Mouse (Mus musculus) kidney, adult 9 months (tissue): ENCODE measurements around the gene Caly.

ENCODE experiments used
- DNase-seq: peaks from one replicate; pipeline ENCODE4 v3.0.0; 2022

Gene Caly

DNA sequence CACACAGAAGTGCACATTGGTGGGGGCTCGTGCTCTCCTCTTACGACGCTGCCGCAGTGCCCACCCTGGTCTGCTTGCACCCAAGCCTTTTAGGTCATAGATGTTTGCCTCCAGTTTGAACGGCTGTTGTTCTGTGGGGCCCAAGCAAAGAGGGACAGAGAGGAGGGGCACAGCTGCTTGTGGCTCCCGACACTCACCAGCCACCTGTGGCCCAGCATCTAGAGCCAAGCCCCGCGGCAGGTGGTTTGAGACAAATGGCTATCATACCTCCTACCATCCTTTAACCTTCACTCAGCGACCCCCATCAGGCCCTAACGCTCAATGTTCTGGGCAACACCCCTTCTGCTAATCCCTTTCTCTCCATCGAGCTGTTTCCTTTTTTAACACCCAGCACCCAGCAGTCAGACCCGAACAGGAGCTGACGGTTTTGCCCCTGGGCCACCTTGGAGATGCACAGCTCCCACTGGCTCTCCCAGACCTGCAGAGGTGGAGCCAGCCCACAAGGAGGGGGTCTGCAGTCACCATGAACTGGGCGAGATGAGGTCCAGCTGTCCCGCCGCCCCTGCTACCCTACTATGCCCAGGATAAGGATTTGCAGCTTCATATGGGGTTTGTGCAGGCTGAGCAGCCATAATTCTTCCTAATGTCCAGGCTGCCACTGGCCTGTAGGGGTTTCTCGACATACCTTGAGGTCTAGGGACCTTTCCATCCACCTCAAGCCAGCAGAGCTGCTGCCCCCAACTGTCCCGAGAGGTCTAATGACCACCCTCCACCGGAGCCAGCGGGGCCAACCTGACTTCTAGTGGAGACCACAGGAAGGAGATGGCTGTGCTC is 723 bp downstream of the Caly start:
- DNase-seq: no peak

DNA sequence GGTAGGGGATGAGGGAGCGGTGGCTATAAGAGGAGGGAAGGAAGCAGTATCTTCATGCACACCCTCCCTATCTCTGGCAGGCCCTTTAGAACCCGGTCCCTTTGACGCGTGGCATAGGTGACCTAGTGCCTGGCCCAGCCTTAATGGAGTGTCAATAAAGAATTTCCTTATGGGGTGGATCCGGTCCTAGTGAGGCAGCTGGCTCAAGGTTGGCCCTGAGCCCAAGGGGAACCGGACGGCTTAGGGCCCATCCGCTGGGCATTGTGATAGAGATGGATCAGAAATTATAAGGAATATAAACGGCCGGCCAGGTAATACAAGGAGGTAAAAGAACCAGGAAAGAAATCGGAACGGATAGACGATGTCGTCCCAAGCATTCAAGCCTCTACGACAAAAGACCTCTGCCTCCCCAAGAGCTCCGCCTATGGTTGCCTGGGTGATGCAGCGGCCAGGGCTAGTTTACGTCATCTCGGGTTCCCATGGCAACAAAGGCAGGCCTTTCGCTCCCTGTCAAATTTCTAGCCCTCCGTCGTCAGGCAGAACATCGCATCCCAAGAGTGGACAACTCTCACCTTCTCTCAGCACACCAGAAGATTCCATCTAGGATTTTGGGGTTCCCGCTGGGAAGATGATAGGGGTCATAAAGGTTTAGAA is 1.7 kb downstream of the Caly start:
- peak; percentile 58 for DNase-seq

DNA sequence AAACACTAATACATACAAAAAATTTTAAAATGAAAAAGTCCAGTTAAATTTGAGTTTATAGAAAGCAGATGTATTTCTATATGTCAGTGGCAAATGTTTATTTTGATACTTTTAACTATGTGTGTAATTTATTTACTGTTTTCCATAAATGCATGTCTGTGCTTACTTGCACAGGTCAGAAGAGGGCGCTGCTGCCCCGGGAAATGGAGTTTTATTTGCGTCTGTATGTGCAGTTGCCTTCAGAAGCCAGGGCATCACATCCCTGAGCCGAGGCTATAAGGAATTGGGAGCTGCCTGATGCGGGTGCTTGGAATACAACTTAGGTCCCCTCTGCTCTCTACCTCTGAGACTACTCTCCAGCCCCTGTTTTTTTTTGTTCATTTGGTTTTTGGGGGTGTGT is 3.6 kb downstream of the Caly start:
- DNase-seq: peak; percentile 62

DNA sequence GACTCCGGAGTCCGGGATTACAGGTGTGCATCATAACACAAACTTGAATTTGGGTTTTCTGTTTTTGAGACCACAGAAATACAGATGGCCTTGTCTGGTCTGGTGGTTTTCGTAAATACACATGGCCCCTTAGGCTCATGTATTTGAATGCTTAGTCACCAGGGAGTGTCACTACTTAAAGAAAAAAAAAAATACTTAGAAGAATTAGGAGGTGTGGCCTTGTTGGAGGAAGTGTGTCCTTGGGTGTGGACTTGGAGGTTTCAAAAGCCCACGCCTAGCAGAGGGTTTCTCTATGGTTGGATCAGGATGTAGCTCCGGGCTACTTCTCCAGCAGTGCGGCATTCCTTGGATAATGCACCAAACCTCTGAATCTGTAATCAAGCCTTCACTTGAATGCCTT is 4.7 kb downstream of the Caly start:
- no peak for DNase-seq

DNA sequence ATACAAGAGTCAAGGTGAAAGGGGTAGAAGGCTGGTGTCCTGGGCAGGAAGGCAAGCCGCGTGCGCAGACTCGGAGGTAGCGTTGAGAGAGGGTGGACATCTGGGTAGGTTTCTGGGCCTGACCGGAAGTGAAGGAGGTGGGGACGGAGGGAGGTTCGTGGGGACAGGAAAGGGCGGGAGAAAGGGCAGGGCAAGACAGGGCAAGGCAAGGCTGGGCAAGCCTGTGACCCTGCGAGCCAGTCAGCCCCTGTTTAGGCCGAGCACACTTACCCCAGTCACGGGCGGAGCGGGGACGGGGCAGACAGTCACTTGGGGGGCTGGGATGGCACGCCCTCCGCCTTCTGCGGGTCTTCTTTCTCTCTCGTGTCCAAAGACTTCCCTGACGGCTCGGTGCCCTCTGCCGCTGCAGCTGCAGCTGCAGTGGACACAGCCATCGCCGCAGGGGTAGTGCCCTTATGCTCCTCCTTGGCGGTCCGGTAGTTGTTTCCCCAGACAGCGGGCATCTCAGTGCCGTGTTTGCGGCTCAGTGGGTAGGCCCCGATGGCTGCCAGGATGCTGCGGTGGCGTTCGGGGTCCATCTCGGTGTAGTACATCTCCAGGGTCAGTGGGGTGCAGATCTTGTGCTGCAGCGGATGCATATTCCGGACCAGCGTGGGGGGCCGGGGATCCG is 12.2 kb downstream of the Caly start:
- DNase-seq: no peak

DNA sequence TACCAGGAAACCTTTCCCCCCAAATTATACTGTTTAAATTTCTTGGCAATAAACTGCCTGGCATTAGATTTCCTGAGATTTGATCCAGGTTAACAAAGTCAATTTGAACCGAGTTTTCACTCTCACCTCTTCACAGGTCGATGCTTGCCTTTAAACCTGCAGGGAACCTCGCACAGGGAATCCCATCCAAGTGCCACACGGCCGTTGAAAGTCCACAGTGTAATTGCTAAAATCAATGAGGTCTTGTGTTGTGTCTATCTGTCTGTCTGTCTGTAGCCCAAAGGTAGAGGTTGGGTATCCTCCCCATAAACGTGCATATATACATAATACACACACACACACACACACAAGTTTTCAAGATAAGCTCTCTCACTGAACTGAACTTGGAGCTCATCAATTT is 15.0 kb downstream of the Caly start:
- DNase-seq: no peak

DNA sequence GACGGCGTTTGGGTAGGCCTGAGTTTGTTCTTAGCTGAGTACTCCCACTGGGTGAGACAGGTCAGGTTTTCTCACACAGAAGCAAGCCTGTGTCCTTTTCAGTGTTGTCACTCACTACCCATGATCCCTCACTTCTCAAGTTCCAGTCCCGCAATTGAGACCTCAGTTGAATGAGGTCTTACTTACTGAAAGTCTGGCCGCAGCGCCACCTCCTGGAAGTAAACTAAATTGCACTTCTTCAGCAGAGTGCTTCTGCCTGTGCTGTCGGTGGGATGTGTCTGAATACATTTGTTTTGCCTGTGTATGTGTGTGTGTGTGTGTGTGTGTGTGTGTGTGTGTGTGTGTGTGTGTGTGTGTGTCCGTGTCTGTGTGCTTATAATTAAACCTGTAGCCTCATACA is 19.3 kb downstream of the Caly start:
- peak; percentile 72 for DNase-seq

DNA sequence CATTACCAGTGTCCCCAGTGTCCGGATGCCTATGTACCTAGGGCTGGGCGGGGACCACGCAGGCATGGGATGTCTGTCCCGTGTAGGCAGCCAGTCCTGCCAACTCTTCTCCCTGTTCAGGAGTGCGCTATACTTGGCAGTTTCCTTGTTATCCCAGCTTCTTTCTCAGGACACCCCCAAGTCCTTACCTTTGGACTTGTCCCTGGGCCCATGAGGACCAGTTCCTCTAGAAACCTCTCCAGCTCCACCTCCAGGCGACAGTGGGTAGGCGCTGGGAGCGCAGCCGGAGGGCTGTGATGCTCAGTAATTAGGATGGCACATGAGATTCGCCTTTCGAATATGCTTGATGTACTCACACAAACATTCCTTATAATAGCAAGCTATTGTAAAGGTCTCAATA is 20.0 kb downstream of the Caly start:
- peak; percentile 33 for DNase-seq

DNA sequence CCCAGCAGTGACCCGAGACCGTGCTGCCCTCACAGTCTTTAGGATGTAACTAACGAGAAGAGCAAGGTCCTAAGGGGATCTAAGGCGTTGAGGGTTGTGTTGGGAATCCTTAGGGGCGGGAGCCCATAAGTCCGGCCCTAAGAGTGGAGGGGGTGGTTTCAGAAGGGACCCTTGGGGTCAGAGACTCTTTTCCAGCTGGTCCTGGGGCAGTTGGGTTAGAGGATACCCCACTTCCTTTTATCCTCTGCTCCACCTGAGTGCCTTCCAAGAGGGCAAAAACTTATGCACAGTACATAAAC is 20.6 kb downstream of the Caly start:
- no peak for DNase-seq

DNA sequence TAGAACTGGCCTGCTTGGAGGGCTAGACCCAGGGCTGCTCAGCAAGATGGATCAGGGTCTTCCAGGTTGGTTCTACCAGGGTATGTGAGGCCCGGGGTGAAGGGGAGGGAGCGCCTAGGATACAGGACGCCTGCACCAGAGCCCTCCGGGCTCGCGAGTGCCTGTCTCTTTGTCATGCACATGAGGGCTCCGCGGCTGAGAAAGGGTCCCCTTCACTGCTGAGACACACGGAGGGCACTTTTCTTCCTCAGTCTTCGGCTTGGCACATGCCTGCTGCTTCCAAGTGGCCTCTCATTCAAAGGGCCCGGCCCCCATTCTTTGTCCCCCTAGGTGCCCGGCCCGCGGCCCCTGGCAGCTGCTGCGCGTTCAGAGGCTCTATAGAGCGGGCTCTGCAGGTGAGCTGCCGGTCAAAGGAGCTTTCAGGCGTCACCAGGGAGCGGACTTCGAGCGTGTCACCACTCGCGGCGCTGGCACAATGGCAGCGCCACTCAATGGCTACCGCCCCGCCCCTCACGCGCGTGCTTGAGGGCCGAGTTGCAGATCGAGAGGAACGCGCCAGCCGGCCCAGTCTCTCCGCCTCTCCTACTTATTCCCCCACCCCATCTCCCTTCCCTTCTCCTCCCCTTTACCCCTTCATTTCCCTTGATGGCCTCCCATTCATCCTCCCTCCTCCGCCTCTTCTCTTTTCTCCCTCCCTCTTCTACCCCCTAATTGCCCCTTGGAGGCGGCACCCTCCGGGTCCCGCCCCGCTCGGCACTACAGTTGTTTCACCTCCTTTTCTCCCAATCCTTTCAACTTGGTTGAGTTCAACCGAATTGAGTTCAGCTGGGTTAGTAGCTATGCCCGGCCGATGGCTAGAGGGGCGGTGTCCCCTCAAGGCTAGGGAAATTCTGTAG is 21.2 kb downstream of the Caly start:
- DNase-seq: no peak

DNA sequence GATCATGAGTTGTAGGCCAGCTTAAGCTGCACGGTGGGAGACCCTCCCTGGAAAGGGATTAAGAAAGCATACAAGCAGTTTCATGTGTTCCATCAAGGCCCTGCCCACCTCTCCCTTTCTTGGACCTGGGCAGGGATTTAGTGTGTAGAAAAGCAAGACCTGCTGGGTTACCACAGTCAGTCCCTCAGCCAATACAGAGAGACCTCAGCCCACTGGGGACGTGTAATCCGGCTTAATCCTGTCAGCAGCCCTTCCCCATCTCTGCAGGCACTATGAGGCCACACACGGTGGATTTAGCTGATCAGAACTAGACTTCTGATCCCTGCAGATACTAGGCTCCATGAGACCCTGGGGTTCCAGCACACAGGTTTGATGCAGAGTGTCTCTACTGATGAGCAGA is 22.7 kb downstream of the Caly start:
- no peak for DNase-seq

DNA sequence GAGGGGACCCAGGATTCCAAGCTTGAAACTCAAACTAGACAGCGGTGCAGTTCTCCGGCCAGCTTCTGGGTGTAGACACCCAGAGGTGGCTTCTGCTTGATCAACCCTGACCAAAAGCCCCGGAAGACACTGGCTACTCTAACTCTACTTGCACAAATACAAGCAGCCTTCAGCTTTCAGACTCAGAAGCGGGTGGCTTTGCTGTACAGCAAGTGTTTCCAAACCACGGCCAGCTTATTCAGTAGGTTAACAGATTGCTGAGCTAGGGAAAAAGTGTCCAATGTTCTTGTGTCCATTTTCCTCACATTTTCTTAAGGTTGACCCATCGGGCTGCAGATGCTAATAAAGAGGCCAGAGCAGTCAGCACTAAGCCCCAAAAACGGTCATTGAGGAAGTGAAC is 23.8 kb downstream of the Caly start:
- no peak for DNase-seq

DNA sequence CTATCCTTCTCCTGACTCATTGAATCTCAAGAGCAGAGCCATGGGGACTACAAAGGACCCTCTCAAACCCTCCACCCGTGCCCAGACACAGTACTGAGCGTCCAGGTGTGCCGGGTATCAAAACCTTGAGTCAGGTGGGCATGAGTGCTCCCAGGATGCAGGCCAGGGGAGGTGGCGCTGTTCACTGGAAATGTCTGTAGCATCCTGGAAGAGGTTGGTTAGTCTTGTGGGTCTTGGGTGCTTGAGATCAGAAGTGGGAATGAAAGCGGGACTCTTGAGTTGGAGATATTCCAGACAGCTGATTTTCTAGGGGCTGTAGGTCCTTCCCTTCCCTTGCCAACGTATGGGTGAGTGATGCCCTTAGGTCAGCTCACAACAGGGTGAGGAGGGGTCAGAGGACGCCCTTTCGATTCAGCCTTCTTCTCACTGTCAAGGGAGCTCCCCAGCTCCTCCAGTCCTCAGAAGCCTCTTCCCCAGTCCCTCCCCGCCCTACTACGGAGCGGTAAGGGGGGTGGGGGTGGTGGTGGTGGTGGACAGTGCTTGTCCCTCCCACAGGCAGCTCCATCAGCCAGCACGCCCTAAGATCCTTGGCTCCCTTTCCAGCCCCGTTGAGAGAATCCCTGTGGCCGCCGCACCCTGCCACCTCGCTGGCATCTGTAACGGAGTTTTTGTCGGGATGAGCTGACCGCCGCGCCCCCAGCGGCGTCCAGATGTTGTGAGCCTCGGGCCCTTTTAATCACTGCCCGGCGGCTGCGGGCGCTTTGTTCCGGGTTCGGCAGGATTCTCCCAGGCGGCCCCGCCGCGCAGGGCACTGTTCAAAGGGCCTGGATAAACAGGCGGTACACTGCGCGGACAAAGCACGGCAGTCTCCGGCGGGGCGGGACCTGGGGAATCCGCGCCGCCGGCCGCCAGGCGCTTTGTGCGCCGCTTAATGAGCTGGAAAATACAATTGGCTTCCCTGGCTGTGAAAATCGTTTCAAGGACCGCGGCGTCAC is 24.6 kb downstream of the Caly start:
- DNase-seq: no peak

DNA sequence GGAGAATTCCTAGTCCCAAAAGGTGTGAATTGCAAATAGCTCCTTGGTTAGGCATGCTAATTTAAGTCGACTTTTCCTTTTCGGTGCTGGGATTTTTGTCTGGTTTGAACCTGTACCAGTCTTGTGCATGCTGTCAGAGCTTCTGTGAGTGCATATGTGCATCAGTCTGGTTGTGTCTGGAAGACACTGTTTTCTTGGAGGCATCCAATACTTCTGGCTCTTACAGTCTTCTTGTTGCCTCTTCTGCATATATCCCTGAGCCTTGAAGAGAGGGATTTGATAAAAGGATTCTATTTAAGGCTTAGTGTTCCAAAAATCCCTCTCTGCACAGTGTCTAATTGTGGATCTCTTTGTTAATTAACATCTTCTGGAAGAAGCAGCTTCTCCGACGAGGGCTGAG is 28.2 kb downstream of the Caly start:
- DNase-seq: no peak

DNA sequence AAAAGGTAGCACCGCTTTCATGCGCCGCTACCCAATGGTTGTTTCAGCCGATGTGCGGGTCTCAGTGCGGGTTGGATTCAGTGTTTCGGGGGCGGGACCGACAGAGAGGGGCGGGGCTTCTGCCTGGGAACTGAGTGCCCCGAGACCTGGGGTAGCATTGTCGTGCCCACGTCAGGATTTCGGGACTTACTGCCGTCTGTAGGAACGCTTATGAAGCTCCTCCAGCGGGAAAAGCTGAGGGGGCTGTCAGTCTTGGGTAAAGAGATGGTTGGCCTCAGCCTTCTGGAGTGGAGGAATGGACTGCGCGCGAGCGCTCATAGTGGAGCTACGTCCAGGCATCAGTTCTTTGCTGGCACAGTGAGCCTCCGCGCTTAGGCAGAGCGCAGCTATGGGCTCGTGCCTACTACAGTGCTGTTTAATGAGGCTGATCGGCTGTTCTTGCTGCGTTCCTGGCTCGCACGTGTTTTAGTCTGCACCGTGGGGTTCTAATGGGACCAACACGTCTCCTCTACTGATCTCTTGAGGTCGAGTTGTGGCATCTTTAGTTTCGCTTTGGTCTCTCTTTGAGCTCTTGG is 33.1 kb downstream of the Caly start:
- no peak for DNase-seq

DNA sequence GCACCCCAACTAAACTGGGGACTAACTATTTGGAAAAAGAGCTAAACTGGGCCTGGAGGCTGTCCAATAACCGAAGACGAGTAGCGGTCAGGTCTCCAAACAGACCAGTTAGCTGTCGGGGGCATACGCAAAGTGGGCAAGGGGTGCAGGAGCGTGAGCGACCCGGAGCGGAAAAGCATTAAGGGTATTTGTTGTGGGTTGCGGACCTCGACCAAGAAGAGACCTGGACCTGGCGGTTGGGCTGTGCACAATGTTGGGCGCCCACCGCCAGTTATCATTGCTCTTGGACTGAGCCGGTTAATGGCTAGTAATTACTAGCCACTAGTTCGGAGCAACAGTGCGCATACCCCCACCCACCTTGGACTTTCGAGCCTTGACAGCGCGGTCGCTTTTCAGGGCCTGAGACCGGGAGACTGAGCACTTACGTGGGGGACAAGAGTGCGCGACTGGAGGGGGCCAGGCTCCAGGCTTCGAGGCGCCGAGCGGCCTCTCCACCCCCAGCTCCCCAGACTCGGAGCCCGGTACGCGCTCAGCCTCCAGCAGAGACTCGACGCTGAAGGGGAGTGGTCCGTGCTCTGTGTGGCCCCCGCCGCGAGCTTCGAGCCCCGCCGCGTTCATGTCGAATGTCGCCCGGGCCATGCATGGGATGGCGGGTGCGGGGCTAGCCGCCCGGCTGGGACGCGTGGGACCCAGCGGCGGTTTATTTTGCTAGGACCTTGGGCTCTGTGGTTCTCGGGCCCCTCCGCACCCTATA is 33.8 kb downstream of the Caly start, which contains the start of gene Msx3:
Gene Msx3, minus strand, starts transcription at position 729 of the 754 bp plus-strand sequence.
- no peak for DNase-seq

DNA sequence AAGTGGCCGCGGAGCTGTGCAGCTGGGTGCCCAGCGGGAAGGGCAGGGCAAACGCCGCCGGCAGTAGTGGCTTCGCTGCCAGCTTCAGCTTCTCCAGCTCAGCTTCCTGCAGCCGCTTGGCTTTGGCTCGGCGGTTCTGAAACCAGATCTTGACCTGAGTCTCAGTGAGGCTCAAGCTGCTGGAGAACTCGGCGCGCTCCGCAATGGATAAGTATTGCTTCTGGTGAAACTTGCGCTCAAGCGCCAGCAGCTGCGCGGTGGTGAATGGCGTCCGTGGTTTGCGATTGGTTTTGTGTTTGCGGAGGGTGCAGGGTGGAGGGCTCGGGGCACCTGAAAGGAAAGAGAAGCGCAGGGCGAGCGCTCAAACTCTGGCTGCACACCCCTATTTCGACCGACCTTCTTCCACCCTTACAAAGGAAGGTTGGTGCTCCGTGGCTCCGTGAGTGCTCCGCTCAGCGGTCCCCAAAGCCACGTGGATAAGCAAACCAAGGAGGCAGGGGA is 34.5 kb downstream of the Caly start:
- no peak for DNase-seq

DNA sequence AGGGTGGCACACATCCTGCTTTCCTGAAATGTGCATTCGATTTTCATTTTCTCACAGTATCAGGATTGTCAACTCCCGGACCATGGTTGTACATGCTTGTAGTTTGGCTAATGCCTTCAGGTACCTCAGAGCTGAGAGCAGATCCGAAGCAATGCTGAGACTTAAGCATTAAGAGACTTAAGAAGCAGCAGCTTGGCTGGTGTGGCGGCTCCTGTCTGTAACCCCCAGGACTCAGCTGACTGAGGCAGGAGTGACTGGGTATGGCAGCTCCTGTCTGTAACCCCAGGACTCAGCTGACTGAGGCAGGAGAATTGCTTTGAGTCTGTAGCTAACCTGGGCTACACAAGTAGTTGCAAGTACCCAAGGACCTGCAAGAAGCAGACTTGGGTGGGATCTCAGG is 36.8 kb downstream of the Caly start:
- DNase-seq: no peak

DNA sequence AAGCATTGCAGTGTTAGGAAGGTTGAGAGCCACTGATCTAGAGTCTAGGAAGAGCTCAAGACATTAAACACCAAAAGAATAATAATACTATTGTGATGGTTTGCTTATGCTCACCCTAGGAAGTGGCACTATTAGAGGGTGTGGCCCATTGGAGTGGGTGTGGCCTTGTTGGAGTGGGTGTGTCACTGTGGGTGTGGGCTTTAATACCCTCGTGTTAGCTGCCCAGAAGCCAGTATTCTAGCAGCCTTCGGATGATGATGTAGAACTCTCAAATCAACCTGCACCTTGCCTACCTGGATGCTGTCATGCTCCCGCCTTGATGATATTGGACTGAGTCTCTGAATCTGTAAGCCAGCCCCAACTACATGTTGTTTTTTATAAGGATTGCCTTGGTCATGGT is 39.6 kb downstream of the Caly start:
- no peak for DNase-seq

DNA sequence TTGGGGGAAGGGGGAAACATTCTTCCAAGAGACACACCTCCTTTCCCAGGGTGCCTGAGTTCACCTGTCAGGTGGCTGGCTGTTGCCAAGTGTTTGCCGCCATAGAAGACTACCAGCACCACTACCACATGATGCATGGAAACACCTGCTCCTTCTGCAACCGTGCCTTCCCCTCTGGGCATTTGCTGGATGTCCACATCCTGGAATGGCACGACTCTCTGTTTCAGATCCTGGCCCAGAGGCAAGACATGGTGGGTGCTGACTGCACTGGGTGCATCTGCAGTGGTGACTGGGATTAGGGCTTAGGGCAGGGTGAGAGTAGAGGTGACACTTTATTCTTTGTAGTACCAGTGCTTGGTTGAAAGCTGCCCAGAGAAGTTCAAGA is 45.2 kb downstream of the Caly start:
- DNase-seq: no peak
